Mouse (Mus musculus) hindbrain, postnatal 0 days (tissue): Measurements from ENCODE around the gene Cacng8. TPM values are rescaled to one million over a fixed set of nuclear protein-coding genes. Genes with fewer than 3 reads are reported as not detected.

ENCODE experiments used
- ATAC-seq: fragments of 200-750 bp; cut with Nextera tagmentation; 2 replicates; pipeline ENCODE4 v1.8.0; 2017; ENCODE audit warnings: mild to moderate bottlenecking, moderate TSS enrichment, moderate library complexity
- DNase-seq: peaks from one replicate; pipeline ENCODE4 v3.0.0-alpha.2; 2015; ENCODE audit warnings: low spot score
- H3K27ac ChIP-seq: fragments of 300-500 bp; sonication (generic); 2 replicates; pipeline ENCODE4 v1.5.1; 2014; ENCODE audit warnings: mild to moderate bottlenecking
- H3K27me3 ChIP-seq: fragments of 300-500 bp; sonication (generic); 2 replicates; pipeline ENCODE4 v1.6.1; 2014; ENCODE audit warnings: low read length, mixed read lengths; ENCODE audit not compliant: insufficient read depth
- H3K36me3 ChIP-seq: fragments of 300-500 bp; sonication (generic); 2 replicates; pipeline ENCODE4 v1.6.1; 2014; ENCODE audit warnings: low read length, mixed read lengths; ENCODE audit not compliant: insufficient read depth
- H3K4me1 ChIP-seq: fragments of 300-500 bp; sonication (generic); 2 replicates; pipeline ENCODE4 v1.6.1; 2014; ENCODE audit warnings: antibody characterized with exemption, low read length, mixed read lengths; ENCODE audit not compliant: insufficient read depth
- H3K4me2 ChIP-seq: fragments of 300-500 bp; sonication (generic); 2 replicates; pipeline ENCODE4 v1.6.1; 2014; ENCODE audit warnings: low read depth, mild to moderate bottlenecking, low read length, moderate library complexity, mixed read lengths
- H3K4me3 ChIP-seq: fragments of 300-500 bp; sonication (generic); 2 replicates; pipeline ENCODE4 v1.5.1; 2014; ENCODE audit warnings: low read length
- H3K9ac ChIP-seq: fragments of 300-500 bp; sonication (generic); replicated peaks from 2 replicates; pipeline ENCODE4 v1.6.1; 2014; ENCODE audit warnings: mild to moderate bottlenecking, low read length, moderate library complexity, mixed read lengths
- H3K9me3 ChIP-seq: fragments of 300-500 bp; sonication (generic); 2 replicates; pipeline ENCODE4 v1.6.1; 2016; ENCODE audit warnings: low read length, mixed read lengths
- CTCF ChIP-seq: IDR thresholded peaks from 2 replicates; pipeline ENCODE4 v1.5.1; 2016; ENCODE audit warnings: antibody characterized with exemption, control low read depth, low read depth
- WGBS: fragments of 180-500 bp; shearing (Covaris S2); extraction: QIAGEN DNeasy Blood & Tissue Kit; methylation state at CpG from one replicate; pipeline ENCODE4 v1.1.7; 2014; 5-methylcytosine and 5-hydroxymethylcytosine counted together
- polyA plus RNA-seq: library from polyadenylated mRNA; unstranded; fragments of >200 nt; fragmentation: Nextera tagmentation; extraction: Ambion mirVana; gene quantifications from 2 replicates; pipeline ENCODE4 v1.2.1, GENCODE M21; 2015
- total RNA-seq: library from RNA; depleted of rRNA; stranded (reverse); fragments of >200 nt; gene quantifications from 2 replicates; pipeline ENCODE4 v1.2.3, GENCODE M21; 2014

Cacng8 gene
- total and polyA plus RNA-seq, 2 experiments from 2014 or later: 16.1 to 49.0 TPM

DNA sequence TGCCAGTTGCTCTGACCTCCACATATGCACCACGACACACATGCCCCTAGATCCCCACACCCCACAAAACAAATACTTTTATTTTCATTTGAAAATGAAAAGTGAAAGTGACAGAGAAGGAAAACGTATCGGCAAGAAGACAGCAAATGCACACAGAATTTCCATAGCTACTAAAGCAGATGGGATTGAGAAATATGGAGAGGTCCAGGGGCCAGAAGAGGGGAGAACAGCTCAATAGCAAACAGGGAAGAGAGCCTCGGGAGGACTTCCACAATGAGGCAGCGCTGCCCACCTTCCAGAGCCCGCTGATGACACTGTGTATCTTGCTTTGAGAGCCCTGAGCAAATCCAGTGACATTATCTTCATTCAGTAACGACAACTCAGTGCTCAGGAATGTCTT, 31.6 kb downstream of the Cacng8 start:
- H3K9ac ChIP-seq: no peak overlapping the region
- H3K4me1 ChIP-seq: no peaks in the 10 kb centered on the region
- WGBS: 54% methylated on average over 7 of the region's 7 CpGs
- H3K9me3 ChIP-seq: no peaks in the 10 kb centered on the region
- ATAC-seq: no peak
- H3K27ac ChIP-seq: no peak overlapping the region
- H3K4me2 ChIP-seq: no peak overlapping the region
- no peak for DNase-seq
- H3K4me3 ChIP-seq: no peak overlapping the region
- no peak for TF ChIP-seq CTCF
- H3K36me3 ChIP-seq: no peaks in the 10 kb centered on the region
- peaks cover 17% of the 10 kb centered on the region for H3K27me3 ChIP-seq

DNA sequence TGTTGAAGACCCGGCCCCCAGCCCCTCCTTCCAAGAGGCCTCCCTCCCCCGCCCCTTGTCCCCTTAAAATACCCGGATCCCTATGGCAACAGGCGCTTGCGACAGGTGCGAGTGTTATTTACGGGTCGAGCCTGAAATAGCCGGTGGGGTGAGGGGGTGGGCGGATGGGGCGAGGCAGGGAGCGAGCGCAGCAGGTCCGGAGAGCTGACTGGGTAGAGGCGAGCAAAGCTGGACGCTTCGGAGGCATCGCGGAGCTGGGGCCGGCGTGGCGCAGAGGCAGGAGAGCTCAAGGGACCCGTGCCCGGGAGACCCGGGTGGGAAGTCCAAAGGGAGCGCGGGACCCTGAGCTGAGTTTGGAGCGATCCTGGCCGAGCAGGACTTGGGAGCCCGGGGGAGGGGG, 32.9 kb downstream of the Cacng8 start:
- ATAC-seq (0 out of 2 replicates have a peak, but pooled peaks have one; percentile 33), DNase-seq (no peak)
- Histone ChIP-seq H3K4me1 (no peaks in the 10 kb centered on the region), H3K27ac (no peak overlapping the region), H3K36me3 (no peaks in the 10 kb centered on the region), H3K27me3 (peaks cover 17% of the 10 kb centered on the region), H3K9me3 (no peaks in the 10 kb centered on the region), H3K9ac (0 out of 2 replicates have a peak overlapping the region, but pooled peaks have one; percentile 18), H3K4me2 (peak overlapping the region; percentile 47), H3K4me3 (peak overlapping the region; percentile 26)
- WGBS: 2% methylated on average over 27 of the region's 30 CpGs
- no peak for TF ChIP-seq CTCF

DNA sequence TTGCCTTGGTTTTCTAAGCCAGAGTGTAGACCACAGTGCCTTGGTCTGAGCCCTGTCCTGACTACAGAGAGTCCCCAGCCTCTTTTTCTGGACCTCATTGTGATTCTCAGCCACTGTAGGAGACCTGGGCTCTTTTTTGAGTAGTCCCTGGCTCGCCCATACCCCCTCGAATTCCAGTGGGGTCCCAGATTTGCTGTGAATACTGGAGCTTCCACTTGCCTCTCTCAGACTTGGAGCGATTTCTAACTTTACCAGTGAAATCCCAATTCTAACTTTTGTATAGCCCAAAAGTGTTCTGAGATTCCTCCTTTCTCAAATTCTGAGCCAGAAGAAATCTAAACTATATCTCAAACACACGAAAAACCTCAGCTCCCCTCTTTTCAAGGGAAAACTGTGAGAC, 33.4 kb downstream of the Cacng8 start, which contains the start of gene Cacng6:
Gene Cacng6, plus strand, starts transcription at position 301 of the 400 bp plus-strand sequence.
- Histone ChIP-seq H3K9me3 (no peaks in the 10 kb centered on the region), H3K36me3 (no peaks in the 10 kb centered on the region), H3K4me1 (no peaks in the 10 kb centered on the region), H3K9ac (0 out of 2 replicates have a peak within 1 kb of the TSS, but pooled peaks have one; percentile 18), H3K4me3 (peak within 1 kb of the TSS; percentile 26), H3K27me3 (peaks cover 17% of the 10 kb centered on the region), H3K4me2 (peak within 1 kb of the TSS; percentile 47), H3K27ac (no peak within 1 kb of the TSS)
- DNase-seq: no peak
- no peak for ATAC-seq
- WGBS: 40% methylated on average over 4 of the region's 4 CpGs
- no peak for TF ChIP-seq CTCF

DNA sequence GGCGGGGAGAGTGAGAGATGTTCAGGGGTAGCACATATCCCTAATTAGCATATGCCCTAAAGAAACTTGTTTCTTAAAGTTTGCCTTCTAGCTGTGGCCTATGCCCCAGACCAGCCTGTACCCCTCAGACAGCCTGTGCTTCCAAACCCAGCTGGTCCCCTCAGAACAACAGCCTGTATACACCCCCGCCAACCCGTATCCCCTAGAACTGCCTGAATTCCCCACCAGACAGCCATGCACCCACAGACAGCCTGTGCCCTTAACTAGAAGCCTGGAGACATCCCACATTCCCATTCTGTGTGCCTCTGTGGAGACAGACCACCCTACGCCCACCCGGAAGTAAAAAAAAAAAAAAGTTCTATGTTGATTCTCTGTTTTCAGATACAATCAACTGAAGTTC, 34.7 kb downstream of the Cacng8 start:
- DNase-seq: no peak
- no peaks in the 10 kb centered on the region for H3K9me3 ChIP-seq
- TF ChIP-seq CTCF: no peak
- H3K4me3 ChIP-seq: no peak overlapping the region
- no peak overlapping the region for H3K27ac ChIP-seq
- H3K4me2 ChIP-seq: no peak overlapping the region
- H3K9ac ChIP-seq: no peak overlapping the region
- WGBS: 96% methylated on average over 5 of the region's 5 CpGs
- H3K27me3 ChIP-seq: peaks cover 17% of the 10 kb centered on the region
- no peaks in the 10 kb centered on the region for H3K4me1 ChIP-seq
- ATAC-seq: no peak
- no peaks in the 10 kb centered on the region for H3K36me3 ChIP-seq

DNA sequence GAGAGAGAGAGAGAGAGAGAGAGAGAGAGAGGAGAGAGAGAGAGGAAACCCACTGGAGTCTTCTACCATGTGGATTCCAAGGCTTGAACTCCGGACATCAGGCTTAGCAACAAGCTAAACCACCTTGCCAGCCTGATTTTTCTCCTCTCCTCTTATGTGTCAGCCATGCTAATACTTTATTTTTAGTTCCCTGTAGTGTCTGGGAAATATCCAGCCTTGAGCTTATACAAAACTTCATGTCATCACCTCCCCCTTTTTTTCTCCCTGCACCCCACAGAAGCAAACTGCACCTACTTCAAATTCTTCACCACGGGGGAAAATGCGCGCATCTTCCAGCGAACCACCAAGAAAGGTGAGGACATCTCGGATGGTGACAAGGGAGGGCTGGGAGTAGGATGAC, 39.7 kb downstream of the Cacng8 start:
- H3K27me3 ChIP-seq: no peaks in the 10 kb centered on the region; the same call in none of the 2 replicates
- no peak for TF ChIP-seq CTCF
- no peaks in the 10 kb centered on the region for H3K36me3 ChIP-seq
- DNase-seq (no peak), ATAC-seq (no peak)
- H3K4me2 ChIP-seq: no peak overlapping the region
- H3K4me1 ChIP-seq: no peaks in the 10 kb centered on the region
- H3K9me3 ChIP-seq: no peaks in the 10 kb centered on the region
- H3K4me3 ChIP-seq: no peak overlapping the region
- H3K27ac ChIP-seq: no peak overlapping the region
- H3K9ac ChIP-seq: no peak overlapping the region
- WGBS: 72% methylated on average over 6 of the region's 6 CpGs

DNA sequence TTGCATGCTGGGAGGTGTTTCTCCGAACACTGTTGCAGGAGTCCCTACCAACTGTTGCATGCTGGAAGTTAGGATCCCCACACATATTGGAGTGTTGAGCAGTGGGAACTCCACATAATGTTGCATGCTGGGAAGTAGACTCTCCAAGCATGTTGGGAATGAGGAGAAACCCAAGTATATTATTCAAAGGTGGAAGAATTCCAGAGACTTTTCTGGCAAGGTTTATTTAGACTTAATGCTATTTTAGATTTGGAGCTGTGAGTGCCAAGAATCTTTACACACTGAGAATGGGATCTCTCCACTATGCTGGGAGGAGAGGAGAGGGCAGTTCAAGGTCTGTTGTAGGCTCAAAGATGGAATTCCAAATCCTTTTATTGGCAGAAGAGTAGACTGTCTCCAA, 41.6 kb downstream of the Cacng8 start:
- no peak for DNase-seq
- Histone ChIP-seq H3K27ac (no peak overlapping the region), H3K4me1 (no peaks in the 10 kb centered on the region), H3K4me2 (no peak overlapping the region), H3K4me3 (no peak overlapping the region), H3K27me3 (no peaks in the 10 kb centered on the region), H3K9me3 (no peaks in the 10 kb centered on the region), H3K36me3 (no peaks in the 10 kb centered on the region), H3K9ac (no peak overlapping the region)
- no peak for TF ChIP-seq CTCF
- no peak for ATAC-seq
- 77% methylated on average over 1 of the region's 1 CpGs for WGBS

DNA sequence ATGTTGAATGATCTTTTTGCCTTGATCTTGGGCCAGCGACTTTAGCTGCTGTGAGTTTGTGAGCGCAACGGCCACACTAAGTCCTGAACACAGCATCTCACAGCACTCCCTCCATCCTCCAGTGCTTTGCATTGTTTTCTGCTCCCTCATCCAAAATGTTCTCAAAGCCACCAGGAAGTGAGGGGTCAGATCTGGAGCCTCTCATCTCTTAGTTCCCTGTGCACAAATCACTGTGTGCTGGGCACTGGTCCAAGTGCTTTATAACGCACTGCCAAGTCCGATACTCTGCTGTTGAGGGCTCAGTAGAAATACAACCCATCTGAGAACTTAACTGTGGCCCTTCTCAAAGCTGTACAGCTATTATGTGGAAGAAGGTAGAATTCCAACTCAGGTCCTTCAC, 47.5 kb downstream of the Cacng8 start:
- H3K4me1 ChIP-seq: no peaks in the 10 kb centered on the region
- H3K27me3 ChIP-seq: no peaks in the 10 kb centered on the region
- no peaks in the 10 kb centered on the region for H3K36me3 ChIP-seq
- DNase-seq (no peak), ATAC-seq (no peak)
- no peak overlapping the region for H3K4me2 ChIP-seq
- no peaks in the 10 kb centered on the region for H3K9me3 ChIP-seq
- no peak overlapping the region for H3K4me3 ChIP-seq
- no peak for TF ChIP-seq CTCF
- no peak overlapping the region for H3K27ac ChIP-seq
- WGBS: 27% methylated on average over 5 of the region's 5 CpGs
- H3K9ac ChIP-seq: no peak overlapping the region
